Mouse (Mus musculus): ENCODE results near the gene Olfr951. TPM values are rescaled to one million over a fixed set of nuclear protein-coding genes. Genes with fewer than 3 reads are reported as not detected.

The Olfr951 gene
- polyA plus RNA-seq (2014; fragmentation: Illumina TruSeq; extraction: RNeasy Lipid Tissue Mini Kit (QIAGEN cat#74804); ENCODE audit: low replicate concordance) = not detected

DNA sequence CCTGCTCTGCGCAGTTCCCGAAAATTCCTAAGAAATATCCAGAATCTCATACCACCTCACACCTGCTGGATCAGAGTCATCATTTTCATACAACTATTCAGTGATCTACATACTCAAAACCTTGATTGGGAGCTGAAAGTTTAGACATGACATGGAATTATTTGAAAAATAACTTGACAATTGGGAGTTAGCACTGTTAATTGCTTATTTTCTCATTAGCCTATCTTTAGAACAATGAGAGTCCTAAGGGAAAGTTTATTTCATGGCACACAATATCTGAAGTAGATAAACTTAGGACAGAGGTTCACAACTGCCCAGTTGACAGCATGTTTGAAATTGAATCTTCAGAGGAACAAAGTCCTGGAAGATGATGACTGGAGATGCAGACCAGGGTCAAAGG is at the start of gene Olfr951:
TSS of gene Olfr951 (plus strand) at position 301 of the 400 bp plus-strand sequence.

DNA sequence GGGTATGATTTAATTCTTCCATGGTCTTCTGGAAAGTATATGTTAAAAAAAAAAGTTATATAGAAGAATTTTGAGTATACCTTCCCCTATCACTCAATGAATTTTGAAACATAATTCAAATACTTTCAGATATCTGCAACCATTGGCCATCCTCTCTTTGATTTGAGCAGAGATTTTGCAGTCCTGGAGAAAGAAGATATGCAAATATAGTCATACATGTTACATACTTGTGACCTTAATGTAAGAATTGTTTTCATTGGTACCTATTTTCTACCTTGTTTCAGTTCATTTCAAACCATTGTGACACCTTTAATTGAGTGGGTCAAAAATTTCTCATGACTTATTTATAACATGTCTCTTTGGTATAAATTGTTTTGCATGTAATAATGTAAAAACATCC is 39.8 kb downstream of the Olfr951 start, which contains the start of gene Olfr952:
TSS of gene Olfr952 (minus strand) at position 101 of the 400 bp plus-strand sequence.

Other genes starting within 250 kb of the Olfr951 start
- not detected for gene Olfr943, start 221.1 kb upstream of the Olfr951 start, polyA plus RNA-seq (2014; fragmentation: Illumina TruSeq; extraction: RNeasy Lipid Tissue Mini Kit (QIAGEN cat#74804); ENCODE audit: low replicate concordance)
- not detected for gene Olfr944, start 185.5 kb upstream of the Olfr951 start, polyA plus RNA-seq (2014; fragmentation: Illumina TruSeq; extraction: RNeasy Lipid Tissue Mini Kit (QIAGEN cat#74804); ENCODE audit: low replicate concordance)
- not detected for gene Olfr1537, start 137.4 kb upstream of the Olfr951 start, polyA plus RNA-seq (2014; fragmentation: Illumina TruSeq; extraction: RNeasy Lipid Tissue Mini Kit (QIAGEN cat#74804); ENCODE audit: low replicate concordance)
- gene Olfr945, start 110.6 kb upstream of the Olfr951 start, polyA plus RNA-seq (2014; fragmentation: Illumina TruSeq; extraction: RNeasy Lipid Tissue Mini Kit (QIAGEN cat#74804); ENCODE audit: low replicate concordance) = not detected
- gene Olfr948, start 61.4 kb upstream of the Olfr951 start, polyA plus RNA-seq (2014; fragmentation: Illumina TruSeq; extraction: RNeasy Lipid Tissue Mini Kit (QIAGEN cat#74804); ENCODE audit: low replicate concordance) = not detected
- gene Olfr952, start 39.7 kb downstream of the Olfr951 start, polyA plus RNA-seq (2014; fragmentation: Illumina TruSeq; extraction: RNeasy Lipid Tissue Mini Kit (QIAGEN cat#74804); ENCODE audit: low replicate concordance) = not detected
- not detected for gene Olfr954, start 69.3 kb downstream of the Olfr951 start, polyA plus RNA-seq (2014; fragmentation: Illumina TruSeq; extraction: RNeasy Lipid Tissue Mini Kit (QIAGEN cat#74804); ENCODE audit: low replicate concordance)
- gene Olfr955, start 84.5 kb downstream of the Olfr951 start, polyA plus RNA-seq (2014; fragmentation: Illumina TruSeq; extraction: RNeasy Lipid Tissue Mini Kit (QIAGEN cat#74804); ENCODE audit: low replicate concordance) = not detected
- not detected for gene Olfr44, start 106.6 kb downstream of the Olfr951 start, polyA plus RNA-seq (2014; fragmentation: Illumina TruSeq; extraction: RNeasy Lipid Tissue Mini Kit (QIAGEN cat#74804); ENCODE audit: low replicate concordance)
- not detected for gene Olfr957, start 128.4 kb downstream of the Olfr951 start, polyA plus RNA-seq (2014; fragmentation: Illumina TruSeq; extraction: RNeasy Lipid Tissue Mini Kit (QIAGEN cat#74804); ENCODE audit: low replicate concordance)
- gene Olfr958, start 166.6 kb downstream of the Olfr951 start, polyA plus RNA-seq (2014; fragmentation: Illumina TruSeq; extraction: RNeasy Lipid Tissue Mini Kit (QIAGEN cat#74804); ENCODE audit: low replicate concordance) = not detected
- not detected for gene Olfr959, start 188.2 kb downstream of the Olfr951 start, polyA plus RNA-seq (2014; fragmentation: Illumina TruSeq; extraction: RNeasy Lipid Tissue Mini Kit (QIAGEN cat#74804); ENCODE audit: low replicate concordance)
- gene AW551984, start 217.0 kb downstream of the Olfr951 start, polyA plus RNA-seq (2014; fragmentation: Illumina TruSeq; extraction: RNeasy Lipid Tissue Mini Kit (QIAGEN cat#74804); ENCODE audit: low replicate concordance) = 1.5 TPM
- not detected for gene Olfr148, start 223.2 kb downstream of the Olfr951 start, polyA plus RNA-seq (2014; fragmentation: Illumina TruSeq; extraction: RNeasy Lipid Tissue Mini Kit (QIAGEN cat#74804); ENCODE audit: low replicate concordance)
- gene Olfr960, start 234.0 kb downstream of the Olfr951 start, polyA plus RNA-seq (2014; fragmentation: Illumina TruSeq; extraction: RNeasy Lipid Tissue Mini Kit (QIAGEN cat#74804); ENCODE audit: low replicate concordance) = not detected